Mouse (Mus musculus) ES-E14 (cell line): ENCODE measurements at regions not wholly inside any gene's neighbourhood (a gene's known extent, or its start where the extent isn't known, plus 50 kb on each side); places are given as distances from the start of the nearest gene placed in this dataset.

Experiments
- DNase-seq: peaks from one replicate; pipeline ENCODE4 v3.0.0-alpha.2; 2013; ENCODE audit warnings: low read depth, low spot score
- H3K27ac ChIP-seq: 2 replicates; pipeline ENCODE4 v1.5.1; 2012; ENCODE audit warnings: low read depth, mild to moderate bottlenecking, low read length, moderate library complexity, mixed read lengths; ENCODE audit not compliant: poor library complexity, insufficient read depth, severe bottlenecking
- H3K36me3 ChIP-seq: 2 replicates; pipeline ENCODE4 v1.6.1; 2012; ENCODE audit warnings: mild to moderate bottlenecking, low read length, moderate library complexity, mixed read lengths; ENCODE audit not compliant: control insufficient read depth, poor library complexity, insufficient read depth, severe bottlenecking
- H3K4me1 ChIP-seq, 2 experiments: fragments of 150-350 bp in 1 of 2; sonication (generic) in 1 of 2; 2 replicates each; pipeline ENCODE4 v1.6.1; 2012; ENCODE audit warnings: low read length in 2 of 2, mild to moderate bottlenecking in 1 of 2, mixed read lengths in 1 of 2; ENCODE audit not compliant: control insufficient read depth in 2 of 2, insufficient read depth in 2 of 2, poor library complexity in 1 of 2
- H3K4me3 ChIP-seq, 2 experiments: fragments of 150-350 bp in 1 of 2; sonication (generic) in 1 of 2; 2 replicates each; pipeline ENCODE4 v1.5.1; 2012; ENCODE audit warnings: low read length in 2 of 2, low read depth in 1 of 2, mild to moderate bottlenecking in 1 of 2, mixed read lengths in 1 of 2; ENCODE audit not compliant: insufficient read depth in 1 of 2, poor library complexity in 1 of 2, severe bottlenecking in 1 of 2
- H3K9ac ChIP-seq: 2 replicates; pipeline ENCODE4 v1.6.1; 2012; ENCODE audit warnings: low read depth, mild to moderate bottlenecking, low read length, mixed read lengths; ENCODE audit not compliant: poor library complexity, insufficient read depth, severe bottlenecking
- H3K9me3 ChIP-seq: fragments of 150-350 bp; sonication (generic); 2 replicates; pipeline ENCODE4 v1.6.1; 2012; ENCODE audit warnings: low read depth, mild to moderate bottlenecking, low read length; ENCODE audit not compliant: control insufficient read depth, insufficient read depth
- CHD2 ChIP-seq: IDR thresholded peaks from 2 replicates; pipeline ENCODE4 v1.6.1; 2014; ENCODE audit warnings: mild to moderate bottlenecking, low read depth, low read length, inconsistent platforms
- HCFC1 ChIP-seq: IDR thresholded peaks from 2 replicates; pipeline ENCODE4 v1.6.1; 2012; ENCODE audit warnings: low read length, inconsistent platforms, borderline replicate concordance; ENCODE audit not compliant: insufficient read depth
- MAFK ChIP-seq: IDR thresholded peaks from 2 replicates; pipeline ENCODE4 v1.6.1; 2014; ENCODE audit warnings: mild to moderate bottlenecking, low read depth, low read length, inconsistent platforms; ENCODE audit not compliant: insufficient read depth
- ZC3H11A ChIP-seq: IDR thresholded peaks from 2 replicates; pipeline ENCODE4 v1.6.1; 2012; ENCODE audit warnings: low read depth, mild to moderate bottlenecking, inconsistent platforms, low read length, borderline replicate concordance
- ZNF384 ChIP-seq: IDR thresholded peaks from 2 replicates; pipeline ENCODE4 v1.6.1; 2012; ENCODE audit warnings: low read depth, low read length, inconsistent platforms
- in situ Hi-C, 2 experiments: fragments of 600-800 bp; cut with MboI; formaldehyde crosslinking; loops; one replicate each; pipeline ENCODE4 v1.15.1; 2025; ENCODE audit warnings: low sequenced_read_pairs in 2 of 2, inconsistent platforms in 1 of 2; ENCODE audit not compliant: unreplicated experiment in 2 of 2

DNA sequence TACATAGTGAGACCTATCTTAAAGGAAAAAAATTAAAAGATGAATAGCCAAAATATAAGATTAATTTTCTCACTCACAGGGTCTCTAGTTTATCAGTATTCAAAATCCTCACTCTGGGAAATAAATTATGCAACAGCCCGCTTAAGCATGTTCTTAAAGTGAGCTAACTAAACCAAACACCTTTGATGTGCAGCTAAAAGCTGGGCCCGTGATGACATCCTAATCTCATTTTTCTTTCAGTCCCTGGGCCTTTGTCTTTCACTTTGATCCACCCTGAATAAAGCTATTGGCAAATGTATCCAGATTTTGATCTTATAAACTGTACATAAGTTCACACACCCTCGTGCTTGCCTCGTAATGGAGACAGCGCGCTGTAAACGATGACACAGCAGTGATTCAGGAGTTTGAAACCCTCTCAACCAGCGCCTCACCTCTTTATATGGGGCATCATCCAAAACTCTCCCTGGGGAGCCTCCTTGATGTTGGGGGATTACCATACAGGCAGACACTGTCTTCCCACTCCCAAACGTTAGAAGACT lies 100.3 kb upstream of the Krtap11-1 start:
- no peak overlapping the region for H3K27ac ChIP-seq
- H3K4me3 ChIP-seq = no peak overlapping the region
- DNase-seq = no peak
- H3K9ac ChIP-seq = no peak overlapping the region
- no peaks in the 10 kb centered on the region for H3K9me3 ChIP-seq
- H3K36me3 ChIP-seq = no peaks in the 10 kb centered on the region
- TF ChIP-seq HCFC1 (no peak), CHD2 (no peak), ZC3H11A (no peak), MAFK (no peak), ZNF384 (no peak)
- no peaks in the 10 kb centered on the region for H3K4me1 ChIP-seq
- in situ Hi-C loops = no loop called here

DNA sequence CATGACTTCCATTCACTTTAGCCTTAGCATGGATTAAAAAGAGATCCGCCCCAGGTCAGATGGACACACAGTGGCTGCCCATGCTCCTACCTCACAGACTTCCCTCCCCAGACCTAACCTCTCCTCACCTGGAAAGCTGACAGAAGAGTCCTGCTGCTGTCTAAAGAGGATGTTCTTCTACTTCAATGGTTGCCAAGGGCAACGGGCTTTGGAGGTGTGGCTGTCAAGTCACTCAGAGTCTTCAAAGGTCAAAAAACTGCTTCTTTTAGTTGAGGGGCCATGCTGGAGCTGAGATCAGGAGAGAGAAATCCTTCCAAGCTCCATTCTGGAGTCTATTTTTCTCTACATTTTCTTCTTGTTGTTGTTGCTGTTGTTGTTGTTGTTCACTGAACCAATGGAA lies 89.1 kb upstream of the Krtap11-1 start:
- Histone ChIP-seq H3K4me1 (no peaks in the 10 kb centered on the region), H3K4me3 (no peak overlapping the region), H3K27ac (no peak overlapping the region), H3K36me3 (no peaks in the 10 kb centered on the region), H3K9me3 (no peaks in the 10 kb centered on the region), H3K9ac (no peak overlapping the region)
- peak; percentile 16 for DNase-seq
- in situ Hi-C loops = no loop called here
- no peak for TF ChIP-seq HCFC1
- no peak for TF ChIP-seq ZNF384
- no peak for TF ChIP-seq CHD2
- no peak for TF ChIP-seq MAFK

DNA sequence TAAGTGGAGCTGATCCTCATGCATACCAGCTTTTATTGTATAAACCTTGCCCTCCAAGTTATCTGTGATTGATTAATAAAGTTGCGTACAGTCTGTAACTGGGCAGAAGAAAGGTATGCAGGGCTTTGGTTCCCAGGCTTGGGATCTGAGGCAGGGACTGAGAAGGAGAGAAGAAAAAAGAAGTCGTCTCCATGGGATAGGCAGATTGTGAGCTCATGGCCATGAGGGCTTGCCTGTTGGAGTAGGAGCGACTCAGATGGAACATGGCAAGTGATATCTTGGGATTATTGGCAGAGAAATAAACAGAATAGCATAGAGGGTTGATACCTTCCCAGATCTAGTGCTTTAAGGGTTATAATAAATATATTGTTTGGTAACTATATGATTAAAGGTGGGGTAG lies 85.1 kb upstream of the Krtap11-1 start:
- in situ Hi-C loops = no loop called here
- Histone ChIP-seq H3K4me1 (no peaks in the 10 kb centered on the region), H3K27ac (no peak overlapping the region), H3K4me3 (no peak overlapping the region), H3K9me3 (no peaks in the 10 kb centered on the region), H3K36me3 (no peaks in the 10 kb centered on the region), H3K9ac (no peak overlapping the region)
- TF ChIP-seq HCFC1 = no peak
- no peak for TF ChIP-seq ZC3H11A
- TF ChIP-seq MAFK = no peak
- TF ChIP-seq ZNF384 = no peak
- no peak for TF ChIP-seq CHD2
- no peak for DNase-seq

DNA sequence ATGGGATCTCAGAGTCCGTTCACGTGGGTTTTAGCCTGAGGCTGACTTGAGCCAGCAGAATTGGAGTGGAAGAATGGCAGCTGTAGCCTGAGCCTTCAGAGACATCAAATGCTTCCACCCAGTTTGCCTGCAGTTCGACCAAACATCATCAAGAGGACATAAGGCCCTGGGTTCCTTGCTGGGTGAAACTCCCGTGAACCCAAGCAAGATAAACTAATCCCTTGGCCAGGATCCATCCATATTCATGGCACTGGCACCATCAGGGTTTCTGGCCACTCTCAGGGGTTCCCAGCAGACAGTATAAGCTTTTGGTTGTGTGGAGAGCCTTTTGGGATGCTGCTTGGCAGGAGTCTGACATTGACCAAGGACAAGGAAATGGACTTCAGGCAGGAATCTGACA lies 77.7 kb upstream of the Krtap11-1 start:
- in situ Hi-C loops = no loop called here
- Histone ChIP-seq H3K27ac (no peak overlapping the region), H3K4me3 (no peak overlapping the region), H3K36me3 (no peaks in the 10 kb centered on the region), H3K9me3 (no peaks in the 10 kb centered on the region), H3K9ac (no peak overlapping the region), H3K4me1 (no peaks in the 10 kb centered on the region)
- no peak for TF ChIP-seq ZNF384
- no peak for TF ChIP-seq MAFK
- no peak for TF ChIP-seq HCFC1
- TF ChIP-seq CHD2 = no peak
- no peak for TF ChIP-seq ZC3H11A
- no peak for DNase-seq

DNA sequence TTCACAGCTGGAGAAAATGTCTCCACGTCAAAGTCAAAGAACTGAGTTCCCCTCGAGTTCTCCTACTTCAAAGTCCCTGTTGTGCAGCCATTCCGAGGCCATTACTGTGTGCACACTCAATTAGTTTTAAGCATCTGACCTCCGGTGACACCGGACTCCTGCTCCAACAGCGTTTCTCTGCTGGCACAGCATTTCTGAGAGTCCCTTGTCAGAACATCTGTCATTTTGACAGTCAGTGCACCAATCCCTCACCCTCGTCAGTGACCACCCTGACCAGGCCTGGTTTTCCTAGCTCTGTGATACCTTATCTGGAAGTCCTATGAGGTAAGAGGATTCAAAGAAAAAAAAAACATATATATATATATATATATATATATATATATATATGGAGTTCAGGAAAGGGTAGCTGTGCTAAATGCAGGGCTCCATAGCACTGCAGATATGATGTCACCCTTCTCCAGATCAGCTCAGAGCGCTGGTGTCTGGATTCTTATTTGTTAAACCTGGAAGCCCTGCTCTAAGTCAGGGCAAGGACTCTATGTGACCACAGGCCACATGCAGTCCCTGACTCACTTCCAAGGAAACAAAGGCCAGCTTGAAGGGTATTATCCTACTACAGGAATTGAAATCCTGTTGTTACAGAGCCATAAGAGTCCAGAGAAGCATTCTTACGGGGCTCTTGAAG lies 63.1 kb upstream of the Krtap11-1 start:
- Histone ChIP-seq H3K27ac (no peak overlapping the region), H3K9ac (no peak overlapping the region), H3K9me3 (no peaks in the 10 kb centered on the region), H3K4me3 (no peak overlapping the region), H3K4me1 (no peaks in the 10 kb centered on the region), H3K36me3 (no peaks in the 10 kb centered on the region)
- DNase-seq = no peak
- in situ Hi-C loops = no loop called here
- TF ChIP-seq MAFK = no peak
- no peak for TF ChIP-seq ZNF384
- no peak for TF ChIP-seq HCFC1
- TF ChIP-seq CHD2 = no peak
- no peak for TF ChIP-seq ZC3H11A
